Mouse (Mus musculus): Measurements from ENCODE around the gene Dmpk. TPM values are rescaled to one million over a fixed set of nuclear protein-coding genes. Genes with fewer than 3 reads are reported as not detected.

Gene Dmpk
- total RNA-seq, 2 experiments from 2014 or later = 30.2 to 43.1 TPM

DNA sequence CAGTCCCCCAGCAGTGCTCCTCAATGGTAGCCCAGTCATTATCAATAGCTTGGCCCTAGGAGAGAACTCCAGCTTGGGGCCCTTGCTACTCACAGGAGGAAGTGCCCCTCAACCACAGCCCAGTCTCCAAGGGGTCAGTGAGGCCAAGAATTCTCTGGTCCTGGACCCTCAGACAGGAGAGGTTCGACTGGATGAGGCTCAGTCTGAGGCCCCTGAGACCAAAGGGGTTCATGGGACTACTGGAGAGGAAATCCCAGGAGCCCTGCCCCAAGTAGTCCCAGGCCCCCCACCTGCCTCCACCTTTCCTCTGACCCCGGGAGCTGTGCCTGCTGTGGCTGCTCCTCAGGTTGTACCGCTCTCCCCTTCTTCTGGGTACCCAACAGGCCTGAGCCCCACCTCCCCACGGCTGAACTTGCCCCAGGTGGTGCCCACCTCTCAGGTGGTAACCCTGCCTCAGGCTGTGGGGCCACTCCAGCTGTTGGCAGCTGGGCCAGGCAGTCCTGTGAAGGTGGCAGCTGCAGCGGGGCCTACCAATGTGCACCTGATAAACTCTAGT is 12.8 kb downstream of the Dmpk start:
- DNase-seq (ENCODE audit: low spot score in 2 of 2) = no peak

DNA sequence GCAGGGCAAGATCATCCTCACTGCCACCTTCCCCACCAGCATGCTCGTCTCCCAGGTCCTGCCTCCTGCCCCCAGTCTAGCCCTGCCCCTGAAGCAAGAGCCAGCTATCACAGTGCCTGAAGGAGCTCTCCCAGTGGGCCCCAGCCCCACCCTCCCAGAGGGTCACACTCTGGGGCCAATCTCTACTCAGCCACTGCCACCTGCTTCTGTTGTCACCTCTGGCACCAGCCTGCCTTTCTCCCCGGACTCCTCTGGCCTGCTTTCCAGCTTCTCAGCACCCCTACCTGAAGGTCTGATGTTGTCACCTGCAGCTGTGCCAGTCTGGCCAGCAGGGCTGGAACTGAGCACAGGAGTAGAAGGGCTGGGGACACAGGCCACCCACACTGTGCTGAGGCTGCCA is 13.6 kb downstream of the Dmpk start:
- DNase-seq (ENCODE audit: low spot score in 2 of 2) = no peak

- DNase-seq (ENCODE audit: low spot score in 2 of 2) = no peak
Measured at GRCm38 (mm10) chr7:19097863-19098262, 14.2 kb downstream of the Dmpk start.

- no peak for DNase-seq (ENCODE audit: low spot score in 2 of 2)
Measured at GRCm38 (mm10) chr7:19098811-19099210, 15.2 kb downstream of the Dmpk start.

GRCm38 (mm10) chr7:19100290-19100689 is 16.6 kb downstream of the Dmpk start:
- no peak for DNase-seq (ENCODE audit: low spot score in 2 of 2)

DNA sequence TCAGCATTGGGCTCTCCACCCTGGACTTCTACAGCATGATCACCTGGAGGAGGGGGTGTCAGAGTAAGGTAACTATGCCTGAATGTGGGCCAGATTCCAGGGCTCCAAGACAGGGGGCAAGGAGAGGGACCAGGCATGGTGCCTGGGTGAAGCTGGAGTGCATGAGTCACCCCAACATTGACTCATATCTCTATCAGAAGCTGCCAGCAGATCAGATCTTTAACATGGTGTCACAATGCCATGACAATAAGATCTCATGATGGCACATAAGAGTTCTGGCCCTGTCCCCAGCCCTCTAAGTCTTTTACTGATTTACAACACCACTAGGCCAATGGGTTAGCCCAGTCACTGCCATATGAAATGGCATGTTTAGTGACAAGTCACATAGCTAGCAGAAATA is 20.1 kb downstream of the Dmpk start:
- no peak for DNase-seq (ENCODE audit: low spot score in 2 of 2)

DNA sequence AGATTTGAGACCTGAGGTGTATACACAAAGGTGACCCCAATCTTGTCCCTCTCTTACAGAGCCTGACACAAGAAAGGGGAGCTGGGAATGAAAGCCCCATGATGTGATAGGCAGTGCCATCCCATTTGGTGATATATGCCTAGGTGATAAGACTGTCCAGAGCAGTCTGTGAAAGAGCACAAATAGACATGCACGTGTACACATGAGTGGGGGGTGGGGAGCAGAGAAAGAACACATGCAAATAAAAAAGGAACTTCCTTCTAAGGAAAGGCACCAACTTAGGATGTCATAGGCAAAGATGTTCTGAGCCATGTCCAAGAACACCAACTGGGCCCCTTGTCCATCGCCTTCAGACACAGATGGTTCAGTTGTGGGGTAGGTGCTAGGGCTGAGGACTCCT is 20.8 kb downstream of the Dmpk start:
- no peak for DNase-seq (ENCODE audit: low spot score in 2 of 2)

DNA sequence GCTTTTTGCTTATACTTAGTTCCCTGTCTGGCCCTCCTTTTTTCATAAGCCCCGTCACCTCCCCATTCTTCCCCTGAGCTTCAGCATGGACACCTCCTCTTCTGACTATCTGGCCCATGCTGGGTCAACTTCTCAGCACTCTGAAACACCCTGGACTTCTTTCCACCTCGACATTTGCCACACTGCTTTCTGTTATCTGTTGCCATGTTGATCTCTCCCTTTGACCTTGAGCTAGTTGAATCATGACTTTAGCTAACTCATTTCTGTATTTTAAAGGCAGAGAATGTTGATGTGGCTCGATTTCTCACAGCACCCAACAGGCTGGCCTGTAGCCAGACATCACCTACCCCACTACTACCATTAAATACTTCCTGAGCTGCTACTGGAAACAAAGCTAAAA is 23.8 kb downstream of the Dmpk start:
- no peak for DNase-seq (ENCODE audit: low spot score in 2 of 2)

GRCm38 (mm10) chr7:19109565-19109964 is 25.9 kb downstream of the Dmpk start:
- DNase-seq (ENCODE audit: low spot score in 2 of 2) = no peak

GRCm38 (mm10) chr7:19118028-19118771 is 34.6 kb downstream of the Dmpk start, which contains the start of gene Gm4969:
TSS of gene Gm4969 (minus strand) at chr7:19118368.
- peak in 1 of 2 experiments; percentile 37 for DNase-seq (ENCODE audit: low spot score in 2 of 2)

DNA sequence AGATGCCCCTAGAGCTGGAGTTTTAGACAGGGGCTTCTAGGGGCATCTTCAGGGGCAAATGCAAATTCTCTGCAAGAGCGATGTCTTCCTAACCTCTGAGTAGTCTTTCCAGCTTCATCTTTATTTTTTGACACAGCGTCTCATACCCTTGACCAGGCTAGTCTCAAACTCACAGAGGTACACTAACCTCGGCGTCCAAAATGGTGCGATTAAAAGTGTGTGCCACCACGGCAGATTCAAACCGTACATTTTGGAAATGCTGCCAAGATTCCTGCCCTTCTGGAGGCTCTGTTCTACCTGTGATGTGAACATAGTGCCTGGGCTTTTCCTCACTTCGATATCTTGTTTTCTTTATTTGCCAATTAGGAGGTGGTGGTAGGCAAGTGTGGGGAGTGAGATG is 35.4 kb downstream of the Dmpk start:
- DNase-seq (ENCODE audit: low spot score in 2 of 2) = no peak

GRCm38 (mm10) chr7:19119631-19120429 is 36.2 kb downstream of the Dmpk start, which contains the start of gene Fbxo46:
TSS of gene Fbxo46 (plus strand) at chr7:19119859.
- peak; percentile 94 to 97 for DNase-seq (ENCODE audit: low spot score in 2 of 2)

DNA sequence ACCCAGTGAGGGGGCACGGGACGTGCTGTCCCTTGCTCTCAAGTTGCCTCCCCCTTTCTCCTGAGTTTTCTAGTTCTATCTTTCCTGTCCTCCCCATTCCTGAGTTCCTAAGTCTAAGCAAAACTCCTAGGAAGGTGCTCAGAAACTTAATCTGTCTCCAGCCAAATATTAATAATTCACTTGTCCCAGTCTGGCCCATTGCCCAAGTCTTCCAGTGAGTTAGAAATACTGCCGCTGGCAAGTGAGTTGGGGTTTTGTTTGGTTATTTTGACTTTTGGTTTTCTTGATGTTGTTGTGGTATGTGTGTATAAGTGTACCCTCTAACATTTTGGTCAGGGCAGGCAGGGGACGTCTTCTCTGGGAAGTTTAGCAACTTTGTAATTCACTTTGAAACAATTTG is 38.0 kb downstream of the Dmpk start:
- no peak for DNase-seq (ENCODE audit: low spot score in 2 of 2)

DNA sequence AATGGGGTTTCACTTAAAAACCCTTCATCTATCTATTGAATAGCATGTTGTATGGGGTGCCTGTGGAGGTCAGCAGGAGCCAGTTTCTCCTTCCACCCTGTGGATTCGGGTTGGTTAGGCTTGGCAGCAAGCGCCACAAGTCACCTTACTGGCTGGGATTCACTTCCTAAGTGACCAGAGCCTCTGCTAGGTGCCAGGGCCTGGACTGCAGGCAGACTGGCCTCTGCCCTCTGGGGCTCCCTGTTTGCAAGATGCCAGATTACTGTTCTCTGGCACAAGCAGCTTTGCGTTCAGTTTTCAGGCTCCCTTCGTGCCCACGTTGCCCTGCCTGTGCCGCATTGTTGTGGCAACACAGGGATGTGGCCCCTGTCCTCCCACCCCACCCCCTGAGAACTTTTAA is 41.1 kb downstream of the Dmpk start:
- no peak for DNase-seq (ENCODE audit: low spot score in 2 of 2)

GRCm38 (mm10) chr7:19127744-19128143 is 44.1 kb downstream of the Dmpk start:
- no peak for DNase-seq (ENCODE audit: low spot score in 2 of 2)

DNA sequence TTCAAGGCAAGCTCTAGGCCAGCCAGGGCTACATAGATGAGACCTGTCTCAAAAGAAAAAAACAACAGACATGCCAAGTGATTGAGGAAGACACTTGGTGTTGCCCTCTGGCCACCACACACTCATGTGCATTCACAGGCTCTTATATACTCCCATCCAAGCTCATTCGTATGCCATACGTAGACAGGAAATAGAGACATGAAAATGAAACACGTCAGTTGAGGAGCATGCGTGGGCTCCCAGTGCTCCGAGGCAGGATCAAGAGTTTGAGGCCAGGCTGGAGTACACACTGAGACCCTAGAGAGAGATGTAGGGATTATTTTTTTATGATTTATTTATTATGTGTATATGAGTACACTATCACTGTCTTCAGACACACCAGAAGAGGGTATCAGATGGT is 45.7 kb downstream of the Dmpk start:
- DNase-seq (ENCODE audit: low spot score in 2 of 2) = no peak

- no peak for DNase-seq (ENCODE audit: low spot score in 2 of 2)
Measured at GRCm38 (mm10) chr7:19130657-19131056, 47.0 kb downstream of the Dmpk start.

DNA sequence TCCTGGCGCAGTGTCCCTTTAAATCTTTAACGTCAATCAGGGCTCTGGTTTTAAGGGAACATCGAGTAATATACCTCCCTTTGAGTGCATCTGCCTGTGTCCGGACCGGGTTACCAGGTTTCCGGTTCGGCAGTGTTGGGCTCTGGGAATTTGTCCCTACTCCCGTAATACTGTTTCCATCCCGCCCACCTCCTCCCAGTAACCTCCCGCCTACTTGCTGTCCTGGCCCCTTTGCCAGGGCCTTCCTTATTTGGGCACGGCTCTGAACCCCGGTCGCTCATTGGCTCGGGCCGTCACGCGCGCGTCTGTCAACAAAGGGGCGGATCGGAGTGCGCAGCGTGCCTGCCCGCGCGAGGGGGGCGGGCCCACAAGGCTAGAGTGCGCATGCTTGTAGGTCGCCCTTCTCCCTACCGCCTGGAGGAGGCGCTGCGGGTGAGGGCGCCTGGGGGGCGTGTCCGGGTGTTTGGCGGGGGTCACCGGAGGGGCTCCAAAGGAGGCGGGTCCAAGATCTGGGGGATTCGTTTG is 47.7 kb downstream of the Dmpk start:
- DNase-seq (ENCODE audit: low spot score in 2 of 2) = peak; percentile 97 to 98

- no peak for DNase-seq (ENCODE audit: low spot score in 2 of 2)
Measured at GRCm38 (mm10) chr7:19136168-19136567, 52.5 kb downstream of the Dmpk start.

DNA sequence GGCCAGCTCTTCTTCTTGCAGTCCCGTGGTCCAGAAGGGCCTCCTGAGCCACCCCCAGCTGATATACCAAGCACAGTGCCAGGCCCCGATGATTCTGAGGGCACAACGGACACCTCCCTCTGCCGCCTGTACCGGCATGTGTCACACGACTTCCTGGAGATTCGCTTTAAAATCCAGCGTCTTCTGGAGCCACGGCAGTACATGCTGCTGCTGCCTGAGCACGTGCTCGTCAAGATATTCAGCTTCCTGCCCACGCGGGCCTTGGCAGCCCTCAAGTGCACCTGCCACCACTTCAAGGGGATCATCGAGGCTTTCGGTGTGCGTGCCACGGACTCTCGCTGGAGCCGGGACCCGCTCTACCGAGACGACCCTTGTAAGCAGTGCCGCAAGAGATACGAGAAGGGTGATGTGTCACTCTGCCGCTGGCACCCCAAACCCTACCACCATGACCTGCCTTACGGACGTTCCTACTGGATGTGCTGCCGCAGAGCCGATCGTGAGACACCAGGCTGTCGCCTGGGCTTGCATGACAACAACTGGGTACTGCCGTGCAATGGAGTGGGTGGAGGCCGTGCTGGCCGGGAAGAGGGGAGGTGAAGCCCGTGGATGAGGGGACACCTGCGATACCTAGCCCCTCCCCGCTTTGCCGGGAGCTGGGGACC is 53.2 kb downstream of the Dmpk start:
- DNase-seq (ENCODE audit: low spot score in 2 of 2) = no peak

- peak in 1 of 2 experiments; percentile 70 for DNase-seq (ENCODE audit: low spot score in 2 of 2)
Measured at GRCm38 (mm10) chr7:19137380-19137779, 53.7 kb downstream of the Dmpk start.

All from layer of hippocampus, adult 18-20 months (tissue).